Mouse (Mus musculus): ENCODE results near the gene Zdhhc14.

Gene Zdhhc14

DNA sequence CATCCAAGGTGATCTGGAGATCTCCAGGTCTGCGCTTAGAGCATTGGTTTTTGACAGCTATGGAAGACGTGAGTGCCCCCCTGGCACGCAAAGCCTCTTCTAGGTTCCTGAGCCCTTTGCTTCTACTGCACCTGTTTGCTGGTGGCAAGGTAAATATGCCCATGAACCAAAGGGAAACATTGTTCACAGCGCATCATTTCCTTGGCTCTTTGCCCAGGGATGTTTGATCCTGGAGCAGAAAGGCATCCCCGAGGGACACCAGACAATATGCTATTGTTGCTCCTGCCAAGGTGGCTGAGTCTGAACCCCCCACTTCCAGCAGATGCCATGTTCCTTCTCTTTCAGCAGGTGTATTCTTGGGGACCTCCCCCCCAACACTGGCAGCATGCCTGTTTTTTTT is 61.2 kb downstream of the Zdhhc14 start:
- no peak for DNase-seq (ENCODE audit: low spot score in 2 of 2)

DNA sequence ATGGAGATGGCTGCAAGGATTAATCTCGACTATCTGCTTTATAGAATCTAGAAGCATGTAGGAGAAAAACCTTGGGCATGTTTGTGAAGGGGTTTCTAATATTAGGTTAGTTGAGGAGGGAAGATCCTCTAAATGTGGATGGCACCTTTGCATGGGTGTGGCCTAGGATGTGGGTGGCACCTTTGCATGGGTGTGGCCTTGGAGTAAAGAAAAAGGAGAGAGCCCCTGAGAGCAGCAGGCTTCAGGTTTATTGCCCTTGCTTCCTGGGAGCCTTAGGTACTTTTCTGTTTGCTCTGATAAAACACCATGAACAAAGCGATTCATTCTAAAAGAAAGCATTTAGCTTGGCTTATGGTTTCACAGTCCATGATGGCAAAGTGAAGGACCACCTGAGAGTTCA is 62.2 kb downstream of the Zdhhc14 start:
- no peak for DNase-seq (ENCODE audit: low spot score in 2 of 2)

DNA sequence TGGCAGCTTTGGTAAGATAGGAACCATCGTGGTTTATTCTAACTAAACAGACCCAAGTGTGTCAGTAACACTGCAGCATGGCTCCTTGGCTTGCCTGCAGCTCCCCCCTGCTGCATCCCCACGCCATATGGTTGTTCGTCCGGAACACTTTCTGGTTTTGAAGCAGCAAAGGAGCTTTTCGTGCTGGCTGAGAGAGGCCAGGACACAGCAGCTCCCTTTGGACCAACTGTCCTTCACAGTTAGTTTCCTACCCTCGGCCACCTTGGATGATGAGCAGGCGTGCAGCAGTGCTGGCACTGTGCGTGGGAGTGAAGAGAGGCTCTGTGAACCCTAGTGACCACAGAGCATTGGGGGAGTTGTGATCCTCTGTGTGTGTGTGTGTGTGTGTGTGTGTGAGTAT is 64.2 kb downstream of the Zdhhc14 start:
- DNase-seq (ENCODE audit: low spot score in 2 of 2) = no peak

DNA sequence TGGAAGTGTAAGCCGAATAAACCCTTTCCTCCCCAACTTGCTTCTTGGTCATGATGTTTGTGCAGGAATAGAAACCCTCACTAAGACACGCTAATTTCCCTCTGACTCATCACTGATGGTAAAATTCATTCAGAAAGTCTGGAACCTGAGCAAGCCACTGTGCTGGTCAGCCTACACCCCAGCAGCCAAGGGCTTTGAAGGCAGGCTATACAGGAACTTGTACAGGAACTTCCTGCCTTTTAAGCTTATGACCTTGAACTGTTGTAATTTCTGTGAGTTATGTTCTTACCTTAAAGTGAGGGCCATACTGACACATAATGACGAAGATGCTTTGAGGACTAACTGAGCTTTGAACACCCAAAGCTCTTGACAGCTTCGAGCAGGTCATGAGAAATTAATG is 67.9 kb downstream of the Zdhhc14 start:
- DNase-seq (ENCODE audit: low spot score in 2 of 2) = no peak

DNA sequence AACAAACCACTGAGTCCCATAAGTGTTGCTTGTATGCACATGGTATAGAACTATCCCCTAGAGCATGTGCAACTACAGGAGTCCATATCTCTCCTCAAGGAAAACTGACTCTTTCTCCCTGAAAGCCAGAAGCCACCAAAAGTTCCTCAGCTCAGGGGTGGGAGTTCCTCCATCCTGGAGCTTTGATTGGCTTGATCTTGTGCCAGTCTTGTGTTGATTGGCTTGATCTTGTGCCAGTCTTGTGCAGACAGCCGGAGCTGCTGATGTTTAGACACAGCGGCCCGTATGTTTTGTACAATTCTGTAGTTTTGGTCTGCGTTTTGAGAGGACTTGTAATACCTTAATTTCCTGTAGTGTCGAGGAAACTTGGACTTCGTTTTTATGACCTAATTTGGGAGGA is 70.8 kb downstream of the Zdhhc14 start:
- DNase-seq (ENCODE audit: low spot score in 2 of 2) = no peak

DNA sequence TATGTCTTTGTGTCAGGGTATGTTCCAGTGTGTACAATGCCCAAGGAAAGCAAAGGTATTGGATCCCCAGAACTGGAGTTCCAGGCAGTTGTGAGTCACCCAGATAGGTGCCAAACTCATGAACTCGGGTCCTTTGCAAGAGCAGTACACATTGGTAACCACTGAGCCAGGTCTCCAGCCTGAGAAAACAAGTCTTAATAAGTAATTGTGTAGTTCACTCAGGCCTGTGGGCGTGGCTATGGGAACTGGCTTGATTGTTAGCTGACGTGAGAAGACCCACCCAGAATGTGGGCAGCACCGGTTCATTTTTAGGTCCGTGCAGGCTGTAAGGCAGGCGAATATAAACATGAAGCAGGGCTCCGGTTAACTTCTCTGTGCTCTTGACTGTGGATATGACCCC is 73.6 kb downstream of the Zdhhc14 start:
- DNase-seq (ENCODE audit: low spot score in 2 of 2) = peak; percentile 45 to 60

DNA sequence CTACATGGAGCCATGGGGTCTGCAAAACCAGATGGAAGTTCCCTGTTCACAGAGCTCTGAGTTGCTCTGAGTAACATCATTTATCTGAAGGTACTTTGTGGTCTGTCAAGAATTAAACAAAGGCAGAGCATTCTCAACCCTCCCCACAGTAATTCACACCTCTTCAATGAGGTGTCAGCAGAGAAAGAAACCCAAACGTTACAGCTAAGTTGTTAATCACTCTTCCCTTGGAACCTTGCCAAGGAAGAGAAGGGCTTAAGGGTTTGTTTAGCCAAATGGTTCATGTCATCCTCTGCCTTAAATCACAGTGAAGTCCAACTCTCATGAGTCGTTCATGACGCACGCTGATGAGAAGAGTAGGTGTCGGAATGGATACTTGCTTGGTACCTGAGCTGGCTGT is 75.6 kb downstream of the Zdhhc14 start:
- no peak for DNase-seq (ENCODE audit: low spot score in 2 of 2)

DNA sequence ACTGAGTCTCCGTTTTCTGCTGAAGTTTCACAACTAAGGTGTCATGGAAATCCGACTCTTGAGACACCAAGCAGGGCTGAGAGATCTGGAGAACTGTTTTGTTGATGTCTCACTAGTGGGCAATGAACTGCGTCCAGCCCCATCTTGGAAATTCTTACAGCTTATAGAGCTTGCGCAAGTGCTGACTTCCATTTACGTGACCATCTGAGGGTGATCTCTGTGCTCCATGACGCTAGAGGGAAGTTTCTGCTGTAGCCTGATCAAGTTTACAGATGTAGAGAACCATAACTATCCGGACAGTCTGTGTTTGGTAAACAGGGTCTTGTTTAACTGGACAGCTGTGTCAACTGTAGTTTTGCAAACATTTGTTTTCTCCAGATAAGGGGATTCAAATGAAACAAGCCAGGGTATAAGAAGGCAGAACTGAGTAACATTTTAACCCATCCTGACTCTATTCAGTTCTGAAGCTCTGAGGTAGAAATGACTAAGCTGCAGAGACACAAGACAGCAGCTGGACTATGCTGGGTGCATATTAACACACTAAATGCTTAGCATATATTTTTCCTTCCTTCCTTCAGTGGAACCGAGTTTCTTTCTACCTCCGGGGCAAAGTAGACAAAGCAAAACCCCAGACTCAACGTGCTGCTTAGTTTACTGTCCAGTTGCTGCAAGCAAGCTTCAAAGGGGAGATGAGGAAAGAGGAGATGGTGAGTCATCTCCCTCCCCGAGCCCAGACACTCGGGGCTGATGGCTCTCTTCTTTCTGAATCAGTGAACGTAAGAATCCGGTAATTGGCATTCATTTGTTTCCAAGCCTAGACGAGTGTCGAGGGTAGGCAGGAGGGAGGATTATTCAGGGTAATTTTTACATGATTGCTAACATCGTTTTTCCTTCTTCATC is 77.0 kb downstream of the Zdhhc14 start:
- no peak for DNase-seq (ENCODE audit: low spot score in 2 of 2)

DNA sequence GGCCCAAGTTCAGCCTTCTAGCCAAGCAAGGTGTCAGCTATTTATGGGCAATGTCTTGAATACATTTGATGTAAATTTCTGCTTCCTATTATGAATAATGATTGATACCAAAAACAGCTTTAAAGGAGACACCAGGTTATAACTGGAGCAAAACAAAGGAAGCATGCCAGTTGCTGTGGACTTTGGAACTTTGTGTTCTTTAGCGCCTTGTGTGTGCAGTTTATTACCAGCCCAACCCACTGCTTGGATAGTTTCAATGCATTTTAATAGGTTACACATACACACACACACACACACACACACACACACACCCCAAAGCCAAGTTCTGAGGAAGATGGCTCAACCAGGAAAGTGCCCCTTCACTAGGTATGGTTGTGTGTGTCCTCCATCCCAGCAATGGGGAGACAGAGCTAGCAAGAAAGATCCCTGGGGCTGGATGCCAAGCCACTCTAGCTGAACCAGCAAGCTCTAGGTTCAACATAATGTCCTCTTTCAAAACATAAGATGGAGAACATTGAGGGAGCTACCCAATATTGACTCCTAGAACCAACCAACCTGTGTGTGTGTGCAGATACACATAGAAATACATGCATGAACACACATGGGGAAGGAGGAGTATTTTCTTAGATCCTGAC is 79.9 kb downstream of the Zdhhc14 start:
- DNase-seq (ENCODE audit: low spot score in 2 of 2) = no peak

DNA sequence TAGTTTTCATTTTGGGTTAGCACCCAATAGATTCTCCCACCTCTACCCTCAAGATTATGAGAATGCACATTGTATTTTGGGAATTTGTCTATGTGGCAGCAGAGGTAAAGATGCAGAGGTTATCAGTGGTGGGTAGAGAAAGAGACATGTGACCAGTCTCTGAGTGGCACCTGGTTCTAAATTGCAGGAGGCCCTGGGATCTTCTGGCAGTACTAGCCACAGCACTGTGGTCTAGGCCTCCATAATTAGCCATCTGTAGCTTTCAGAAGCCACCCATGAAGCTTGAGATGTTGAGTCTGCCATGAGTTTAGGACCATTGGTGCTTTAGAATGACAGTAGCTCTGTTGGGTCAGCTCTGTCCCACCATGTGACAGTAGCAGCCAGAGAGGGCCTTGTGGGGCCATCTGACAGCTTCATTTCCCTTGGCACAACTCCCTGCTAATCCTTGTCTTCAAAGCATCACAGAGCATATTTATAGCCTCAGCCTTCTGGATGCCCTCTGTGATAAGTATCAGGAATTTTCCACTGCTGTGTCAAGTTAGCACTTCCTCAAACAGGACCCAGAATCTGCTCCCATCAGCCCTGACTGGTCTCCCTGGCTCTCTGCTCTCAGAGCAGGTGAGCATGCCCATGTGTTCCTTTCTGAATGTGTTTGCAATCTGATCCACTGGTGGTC is 80.5 kb downstream of the Zdhhc14 start:
- DNase-seq (ENCODE audit: low spot score in 2 of 2) = peak in 1 of 2 experiments; percentile 26

DNA sequence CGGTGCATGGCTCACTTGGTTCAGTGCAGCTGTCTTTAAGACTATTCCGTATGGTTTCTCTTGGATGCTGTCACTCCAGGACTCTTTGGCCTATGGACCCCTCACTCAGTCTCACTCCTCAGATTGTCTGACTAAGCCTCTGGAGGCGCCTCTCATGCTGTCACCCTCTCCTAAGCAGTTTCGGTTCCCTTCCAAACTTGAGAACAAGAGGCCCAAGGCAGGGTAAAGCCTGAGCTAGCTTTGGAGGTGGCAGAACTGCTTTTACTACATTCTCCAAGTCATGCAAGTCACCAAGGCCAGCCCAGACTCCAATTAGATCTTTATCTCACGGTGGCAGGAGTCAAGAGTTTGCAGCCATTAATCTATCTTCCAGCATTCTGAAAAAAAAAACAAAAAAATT is 82.3 kb downstream of the Zdhhc14 start:
- DNase-seq (ENCODE audit: low spot score in 2 of 2) = peak; percentile 44 to 63

DNA sequence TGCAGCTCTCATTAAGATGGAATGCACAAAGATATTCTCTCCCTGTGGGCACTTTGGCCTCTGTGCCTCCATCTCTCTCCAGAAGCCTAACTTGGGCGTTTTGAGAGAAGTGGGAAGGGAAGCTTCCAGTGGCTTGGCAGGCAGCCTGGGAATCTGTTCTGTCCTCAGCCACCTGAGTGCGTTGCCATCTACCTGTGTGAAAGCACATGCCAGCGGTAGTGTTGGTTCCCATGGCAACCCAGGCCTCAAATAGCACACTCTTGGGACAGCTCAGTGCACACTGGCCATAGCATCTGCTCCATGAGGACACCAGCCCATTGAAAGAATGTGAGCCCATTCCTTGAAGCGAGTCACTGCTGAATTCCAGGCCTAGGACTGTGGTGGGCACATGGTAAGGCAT is 83.2 kb downstream of the Zdhhc14 start:
- no peak for DNase-seq (ENCODE audit: low spot score in 2 of 2)

DNA sequence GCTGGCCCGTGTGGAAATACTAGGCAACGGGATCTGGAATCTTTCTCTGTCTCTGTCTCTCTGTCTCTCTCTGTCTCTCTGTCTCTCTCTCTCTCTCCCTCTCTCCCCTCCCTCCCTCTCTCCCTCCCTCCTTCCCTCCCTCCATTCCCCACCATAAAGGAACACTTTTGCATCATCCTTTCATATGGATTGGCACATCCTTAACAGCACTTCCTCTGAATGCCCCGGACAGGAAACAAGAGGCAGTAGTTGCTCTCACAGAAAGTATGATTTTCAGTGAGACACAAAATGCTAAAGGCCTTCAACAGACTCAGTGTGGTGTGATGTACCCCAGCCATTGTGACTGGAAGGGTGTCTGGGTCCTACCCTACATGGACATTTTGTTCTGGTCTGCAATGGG is 89.9 kb downstream of the Zdhhc14 start:
- no peak for DNase-seq (ENCODE audit: low spot score in 2 of 2)

DNA sequence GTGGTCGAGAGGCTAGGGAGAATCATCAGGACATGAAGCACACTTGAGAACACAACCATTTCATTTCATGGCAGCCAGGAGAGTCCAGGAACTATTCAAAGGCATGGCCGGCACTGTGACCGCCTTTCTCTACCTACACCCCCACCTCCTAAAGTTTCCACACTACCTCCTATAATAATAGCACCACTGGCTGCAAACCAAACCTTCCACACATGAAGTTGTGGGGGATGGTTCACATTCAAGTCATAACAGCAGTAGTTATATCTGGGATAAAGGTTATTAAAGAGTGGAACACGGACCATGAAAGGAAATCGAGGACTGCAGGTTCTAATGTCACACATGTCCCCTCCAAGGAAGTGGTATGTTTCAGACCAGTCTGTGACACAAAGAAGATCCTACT is 90.6 kb downstream of the Zdhhc14 start:
- DNase-seq (ENCODE audit: low spot score in 2 of 2) = no peak

DNA sequence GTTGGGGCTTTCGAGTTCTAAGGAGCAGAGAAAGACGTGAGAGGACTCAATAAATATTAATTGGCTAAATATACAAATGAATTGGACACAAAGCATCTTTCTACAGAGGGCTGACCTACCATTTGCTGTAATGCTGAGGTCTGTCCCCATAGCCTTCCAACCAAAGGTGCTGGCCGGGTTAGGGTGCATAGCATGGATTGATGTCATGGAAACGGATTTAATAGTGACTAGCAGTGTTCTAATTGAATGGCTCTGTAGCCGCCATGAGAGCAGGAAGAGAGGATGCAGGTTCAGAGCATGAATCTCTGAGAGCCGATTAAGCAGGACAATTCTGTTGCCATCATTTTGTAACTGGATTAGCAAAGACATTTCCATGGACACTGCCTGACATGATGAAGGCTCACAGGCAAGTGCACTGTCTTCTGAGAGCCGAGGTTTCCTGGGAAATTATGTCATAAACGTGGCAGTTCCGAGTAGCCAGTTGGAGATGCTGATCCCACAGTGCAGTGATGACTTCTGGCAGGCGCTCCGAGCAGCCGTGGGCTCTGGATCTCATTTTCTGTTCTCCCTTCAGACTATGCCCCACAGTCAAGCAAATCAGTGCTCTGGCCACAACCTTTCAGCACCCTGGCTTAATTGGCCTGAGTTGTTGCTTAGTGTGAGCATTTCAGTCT is 91.3 kb downstream of the Zdhhc14 start:
- DNase-seq (ENCODE audit: low spot score in 2 of 2) = no peak

DNA sequence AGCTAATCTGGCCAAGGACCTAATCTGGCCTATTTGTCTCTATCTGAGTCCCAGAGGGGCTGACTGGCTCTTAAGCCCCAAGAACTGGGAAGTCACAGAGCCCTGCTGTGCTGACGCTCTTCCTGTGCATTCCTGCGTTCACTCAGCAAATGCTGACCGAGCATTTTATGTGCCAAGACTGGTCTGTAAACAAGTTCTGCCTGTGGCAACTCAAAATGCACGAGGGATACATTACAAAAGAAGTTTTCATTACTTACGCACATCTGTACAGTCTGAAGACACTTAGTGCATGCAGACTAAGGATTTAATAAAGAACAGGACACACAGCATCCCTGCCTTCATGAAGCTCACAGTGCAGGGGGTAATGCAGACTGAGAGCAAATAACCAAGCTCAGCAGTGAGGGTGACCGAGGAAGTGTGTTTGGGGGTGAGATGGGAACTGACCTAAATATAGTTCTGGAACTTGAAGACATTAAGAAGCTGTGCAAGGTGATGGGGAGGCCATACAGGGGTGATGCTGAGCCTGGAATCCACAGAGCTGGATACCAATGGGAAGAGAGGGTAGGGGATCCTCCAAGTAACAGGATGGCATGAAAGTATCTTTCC is 99.3 kb downstream of the Zdhhc14 start:
- DNase-seq (ENCODE audit: low spot score in 2 of 2) = no peak

DNA sequence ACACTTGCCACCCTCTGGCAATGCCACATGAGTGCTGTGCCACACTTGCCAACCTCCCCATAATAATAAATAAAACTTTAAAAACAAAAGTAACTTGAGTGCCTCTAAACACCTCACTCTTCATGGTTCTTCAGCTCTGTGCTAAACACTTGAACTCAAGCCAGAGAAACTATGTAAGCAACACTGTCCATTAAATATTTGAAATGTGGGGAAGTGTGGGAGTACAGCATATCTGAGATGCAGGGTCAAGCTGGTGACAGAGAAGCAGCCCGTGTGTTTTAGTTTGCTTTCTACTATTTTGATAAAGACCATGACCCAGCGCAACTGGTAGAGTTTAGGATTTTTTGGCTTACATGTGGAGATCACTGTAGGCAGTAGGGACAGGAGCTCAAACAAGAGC is 100.7 kb downstream of the Zdhhc14 start:
- no peak for DNase-seq (ENCODE audit: low spot score in 2 of 2)

DNA sequence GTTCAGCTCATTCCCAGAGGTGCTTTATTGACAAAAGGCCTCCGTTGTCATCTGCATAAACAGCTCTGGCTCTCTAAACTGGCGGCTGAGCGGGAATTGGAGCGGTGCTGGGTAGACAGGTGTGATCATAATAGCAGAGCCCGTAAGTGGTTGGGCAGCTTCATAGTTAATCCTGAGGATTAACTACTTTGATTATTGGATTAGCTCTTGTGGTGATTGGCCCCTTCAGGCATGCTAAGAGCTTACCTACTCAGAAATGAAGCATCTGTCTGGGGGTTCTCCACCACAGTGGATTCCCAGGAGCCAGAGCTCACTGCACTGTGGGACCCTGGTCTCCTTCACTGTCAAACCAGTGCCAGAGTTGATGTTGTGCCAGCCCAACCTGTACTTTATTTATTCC is 102.7 kb downstream of the Zdhhc14 start:
- no peak for DNase-seq (ENCODE audit: low spot score in 2 of 2)

DNA sequence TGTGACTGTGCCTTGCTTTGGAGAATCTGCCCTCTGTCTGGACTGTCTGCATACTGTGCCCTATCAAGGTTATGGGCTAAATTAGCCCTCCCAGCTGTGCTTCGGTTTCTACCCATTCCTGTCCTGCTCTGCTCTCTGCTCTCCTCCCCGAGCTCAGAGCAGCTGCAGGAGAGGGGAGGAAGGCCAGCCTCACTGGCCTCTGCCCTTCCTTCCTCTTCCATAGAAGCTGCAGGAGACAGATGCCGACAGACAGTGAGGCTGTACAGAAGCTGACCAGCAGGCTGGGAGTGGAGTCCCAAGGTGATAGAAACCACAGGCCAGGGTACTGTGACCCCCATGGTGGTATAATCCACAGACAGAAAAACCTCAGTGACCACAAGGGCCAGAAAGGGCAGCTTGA is 104.1 kb downstream of the Zdhhc14 start:
- DNase-seq (ENCODE audit: low spot score in 2 of 2) = no peak

DNA sequence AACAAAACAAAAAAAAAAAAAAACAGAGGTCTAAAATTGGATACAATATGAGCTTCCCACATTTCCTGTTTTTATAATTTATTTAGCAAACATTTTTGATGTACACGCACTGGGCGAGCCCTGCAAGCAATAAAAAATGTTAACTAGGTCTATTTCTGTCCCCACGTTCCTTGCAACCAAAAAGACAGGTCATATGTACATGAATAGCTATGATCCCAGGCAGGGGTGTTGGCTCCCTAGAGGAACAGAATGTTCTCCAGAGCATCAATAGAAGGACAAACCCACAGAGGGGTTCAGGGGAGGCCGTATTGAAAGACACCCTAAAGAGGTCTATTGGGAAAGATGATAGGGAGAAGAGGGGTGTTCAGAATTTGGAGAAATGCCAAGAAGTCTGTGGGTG is 106.6 kb downstream of the Zdhhc14 start:
- DNase-seq (ENCODE audit: low spot score in 2 of 2) = no peak

DNA sequence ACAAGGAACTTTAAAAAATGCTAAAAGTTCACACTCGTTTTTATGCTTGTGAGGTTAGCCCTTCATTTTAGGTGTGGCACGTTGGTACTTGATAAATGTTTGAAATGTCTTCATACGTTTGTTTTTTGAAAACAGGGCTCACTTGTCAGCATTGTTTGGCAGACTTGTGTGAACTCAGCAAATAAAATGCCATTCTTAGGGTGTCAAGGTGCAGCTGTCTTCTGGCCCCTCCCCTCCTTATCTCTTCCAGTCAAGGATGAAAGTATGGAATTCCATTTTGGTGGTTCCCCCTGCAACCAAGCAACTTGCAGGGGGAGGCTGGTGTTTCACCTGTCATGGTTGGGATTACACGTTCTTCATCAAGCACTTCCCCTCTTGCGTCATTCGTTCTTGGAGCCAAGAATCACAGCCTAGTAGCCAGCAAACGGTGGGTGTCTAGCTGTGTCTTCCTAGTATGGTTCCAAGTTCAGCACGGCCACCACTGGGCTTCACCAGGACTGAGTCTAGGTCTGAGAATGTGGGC is 108.2 kb downstream of the Zdhhc14 start:
- no peak for DNase-seq (ENCODE audit: low spot score in 2 of 2)

DNA sequence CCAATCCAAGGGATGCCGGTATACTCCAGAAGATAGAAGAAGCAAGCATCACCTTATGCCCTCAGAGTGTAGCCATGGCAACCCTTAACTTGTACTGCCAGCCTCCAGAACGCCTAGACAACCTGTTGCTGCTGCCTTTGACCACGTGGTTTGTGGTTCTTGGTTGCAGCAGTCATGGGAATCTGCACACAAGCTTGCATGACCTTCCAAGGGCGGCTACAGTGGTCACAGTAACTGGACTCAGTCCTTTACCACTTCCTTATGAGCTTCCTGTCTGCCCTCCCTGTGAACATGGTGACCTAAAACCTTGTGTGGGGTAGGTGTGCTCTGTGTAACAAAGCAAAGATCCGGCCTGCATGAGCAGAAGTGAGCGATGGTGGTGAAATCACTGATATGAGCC is 109.6 kb downstream of the Zdhhc14 start:
- no peak for DNase-seq (ENCODE audit: low spot score in 2 of 2)

Data from urinary bladder, postnatal 36 days (tissue).